Mouse (Mus musculus): ENCODE results near the gene Kin. TPM values are rescaled to one million over a fixed set of nuclear protein-coding genes. Genes with fewer than 3 reads are reported as not detected.

Gene Kin
- polyA plus RNA-seq (2017; shearing (Covaris generic)) = 10 to 100 TPM; 29.4 to 57.3 TPM

GRCm38 (mm10) chr2:10080310-10081010 is at the start of gene Kin, which contains the start of gene Atp5c1:
Gene Kin, plus strand, starts transcription at chr2:10080593.
Gene Atp5c1, minus strand, starts transcription at chr2:10080510.

GRCm38 (mm10) chr2:10048461-10048860 is 31.9 kb upstream of the Kin start, which contains the start of gene Taf3:
Gene Taf3, minus strand, starts transcription at chr2:10048596.

GRCm38 (mm10) chr2:10131296-10131695 is 50.9 kb downstream of the Kin start, which contains the start of gene Itih2:
Gene Itih2, minus strand, starts transcription at chr2:10131396.

Other genes starting within 250 kb of the Kin start
- gene 4930412O13Rik, start 199.3 kb upstream of the Kin start, polyA plus RNA-seq (2017; shearing (Covaris generic)) = under 1 TPM; 0.35 to 0.37 TPM
- 1 to 10 TPM; 1.6 to 3.6 TPM for gene 9230102O04Rik, start 191.1 kb upstream of the Kin start, polyA plus RNA-seq (2017; shearing (Covaris generic))
- 100 to 1,000 TPM; 152 to 154 TPM for gene Gata3, start 190.6 kb upstream of the Kin start, polyA plus RNA-seq (2017; shearing (Covaris generic))
- 10 to 100 TPM; 19.6 to 29.4 TPM for gene Taf3, start 32.0 kb upstream of the Kin start, polyA plus RNA-seq (2017; shearing (Covaris generic))
- 100 to 1,000 TPM; 390 to 421 TPM for gene Atp5c1, start 83 bp upstream of the Kin start, polyA plus RNA-seq (2017; shearing (Covaris generic))
- gene Itih2, start 50.8 kb downstream of the Kin start, polyA plus RNA-seq (2017; shearing (Covaris generic)) = under 1 TPM in 1 of 2 experiments, not detected in 1; 0.75 TPM
- 10 to 100 TPM in 1 of 2 experiments, 1 to 10 TPM in 1; 2.3 to 12.4 TPM for gene Itih5, start 73.0 kb downstream of the Kin start, polyA plus RNA-seq (2017; shearing (Covaris generic))

Data from inflammation-experienced regulatory T-cells (primary cell).